Mouse (Mus musculus) NIH3T3 (cell line): ENCODE data around the gene Hspbap1.

Source experiments
- DNase-seq: peaks from one replicate; pipeline ENCODE4 v3.0.0-alpha.2; 2012; ENCODE audit warnings: low read depth

The Hspbap1 gene

GRCm38 (mm10) chr16:35872410-35873006 lies 102.3 kb downstream of the Hspbap1 start:
- DNase-seq, result no peak

- peak; percentile 60 for DNase-seq
Observed at GRCm38 (mm10) chr16:35874416-35874815, 104.2 kb downstream of the Hspbap1 start.
